Mouse (Mus musculus) effector memory CD4-positive, alpha-beta T cell, adult 7 months (primary cell): ENCODE results near the gene Olfr406. TPM values are rescaled to one million over a fixed set of nuclear protein-coding genes. Genes with fewer than 3 reads are reported as not detected.

Source experiments
- polyA plus RNA-seq: library from polyadenylated mRNA; unstranded; fragments of 100-300 nt; shearing (Covaris generic); gene quantifications from one replicate; pipeline ENCODE4 v1.2.1, GENCODE M21; 2017

Olfr406 gene
- not detected for polyA plus RNA-seq

GRCm38 (mm10) chr11:74259508-74259907, at the start of gene Olfr406:
TSS of gene Olfr406 (plus strand) at chr11:74259808.

GRCm38 (mm10) chr11:74211279-74211678, 48.3 kb upstream of the Olfr406 start, which contains the start of gene Olfr43:
TSS of gene Olfr43 (minus strand) at chr11:74211379.

GRCm38 (mm10) chr11:74283436-74283835, 23.8 kb downstream of the Olfr406 start, which contains the start of gene Olfr59:
TSS of gene Olfr59 (plus strand) at chr11:74283736.

Other genes with a start within 250 kb of the Olfr406 start
- not detected for gene Olfr139, start 203.3 kb upstream of the Olfr406 start, polyA plus RNA-seq
- gene Olfr399, start 203.2 kb upstream of the Olfr406 start, polyA plus RNA-seq, result not detected
- not detected for gene Zfp616, start 189.9 kb upstream of the Olfr406 start, polyA plus RNA-seq
- gene Olfr401, start 146.1 kb upstream of the Olfr406 start, polyA plus RNA-seq, result not detected
- not detected for gene Olfr402, start 106.3 kb upstream of the Olfr406 start, polyA plus RNA-seq
- not detected for gene Olfr403, start 73.6 kb upstream of the Olfr406 start, polyA plus RNA-seq
- 0.51 TPM for gene Olfr43, start 48.4 kb upstream of the Olfr406 start, polyA plus RNA-seq
- 0.30 TPM for gene Olfr59, start 23.9 kb downstream of the Olfr406 start, polyA plus RNA-seq
- gene Olfr410, start 78.2 kb downstream of the Olfr406 start, polyA plus RNA-seq, result 0.07 TPM
- gene Olfr411, start 92.8 kb downstream of the Olfr406 start, polyA plus RNA-seq, result 0.32 TPM
- not detected for gene Olfr412, start 102.3 kb downstream of the Olfr406 start, polyA plus RNA-seq